ENCODE assay signal across 20 mouse cellular contexts in genomic region chr9:42293051-42293450, GRCm38 (mm10). TPM values are rescaled to one million over a fixed set of nuclear protein-coding genes. Genes with fewer than 3 reads are reported as not detected.
DNase-seq lines count a peak whose midpoint lies in the region; ATAC-seq and TF ChIP-seq lines count a peak whose summit lies in the region.
"Had no signal": no experiment of that assay in that cellular context is flagged by ENCODE, and none has a peak within 500 bp of the region (broad histone marks: within the 10 kb centered on the region; RNA-seq: fewer than 3 reads in every experiment).

No protein-coding gene starts in this region.

- H3K9ac ChIP-seq in liver, adult 2 months (ENCODE audit: low read depth, low read length), result no peak overlapping the region
- H3K9ac ChIP-seq in liver, embryonic 12.5 days, result no peak overlapping the region
- H3K9ac ChIP-seq in hindbrain, embryonic 12.5 days, result no peak overlapping the region
- H3K9ac ChIP-seq in limb, embryonic 13.5 days, result no peak overlapping the region
- H3K9ac ChIP-seq: forebrain, postnatal 0 days; heart, embryonic 15.5 days; liver, embryonic 15.5 days had no signal

- no peak overlapping the region for H3K27ac ChIP-seq in liver, adult 2 months (replicated peaks; ENCODE audit: insufficient read depth, low read depth, low read length)
- H3K27ac ChIP-seq in liver, embryonic 12.5 days, result no peak overlapping the region
- H3K27ac ChIP-seq in hindbrain, embryonic 12.5 days, result peak overlapping the region; percentile 44; the same call in 1 of the 2 replicates
- no peak overlapping the region for H3K27ac ChIP-seq in limb, embryonic 13.5 days
- H3K27ac ChIP-seq: heart, embryonic 15.5 days; liver, embryonic 15.5 days had no signal

- DNase-seq in heart, adult 11 months, result peak; percentile 33
- DNase-seq in heart, adult 9 months (ENCODE audit: low spot score in 2 of 2), result no peak
- DNase-seq in liver, adult 2 months (ENCODE audit: extremely low read depth, low read depth, low spot score), result peak; percentile 69
- DNase-seq in right cerebral cortex, adult 2 months (ENCODE audit: low spot score in 2 of 2), result no peak
- no peak for DNase-seq in kidney, adult 9 months
- DNase-seq: adrenal gland, postnatal 10 days; cerebellum, adult 11 months; forebrain, postnatal 0 days; heart, postnatal 4 days; kidney, adult 18-20 months; kidney, postnatal 10 days; lung, postnatal 10 days; thymus, postnatal 14 days had no signal

- H3K4me3 ChIP-seq in liver, adult 2 months (ENCODE audit: insufficient read depth, low read depth, low read length), result no peak overlapping the region
- H3K4me3 ChIP-seq in liver, embryonic 12.5 days, result no peak overlapping the region
- no peak overlapping the region for H3K4me3 ChIP-seq in hindbrain, embryonic 12.5 days
- H3K4me3 ChIP-seq in limb, embryonic 13.5 days, result no peak overlapping the region
- H3K4me3 ChIP-seq: heart, embryonic 15.5 days; liver, embryonic 15.5 days had no signal

- TF ChIP-seq POLR2A in liver, adult 2 months (IDR thresholded peaks at IDR 0.05; ENCODE audit: extremely low read depth, insufficient read depth, low read length), result no peak

- no peak overlapping the region for H3K4me2 ChIP-seq in liver, embryonic 12.5 days
- no peak overlapping the region for H3K4me2 ChIP-seq in hindbrain, embryonic 12.5 days (replicated peaks)
- 0 out of 2 replicates have a peak overlapping the region, but pooled peaks have one; percentile 7 for H3K4me2 ChIP-seq in limb, embryonic 13.5 days (replicated peaks)
- H3K4me2 ChIP-seq: heart, embryonic 15.5 days; liver, embryonic 15.5 days had no signal

- WGBS in liver, adult 2 months, result 13% methylated on average over 7 of the region's 7 CpGs
- 54% methylated on average over 7 of the region's 7 CpGs for WGBS in liver, embryonic 12.5 days (ENCODE audit: insufficient replicate concordance)
- 39% methylated on average over 7 of the region's 7 CpGs for WGBS in hindbrain, embryonic 12.5 days
- WGBS in limb, embryonic 13.5 days, result 43% methylated on average over 7 of the region's 7 CpGs

- no peaks in the 10 kb centered on the region for H3K27me3 ChIP-seq in liver, adult 2 months (ENCODE audit: control insufficient read depth, insufficient read depth, low read length)
- H3K27me3 ChIP-seq in liver, embryonic 12.5 days (replicated peaks), result no peaks in the 10 kb centered on the region
- H3K27me3 ChIP-seq in hindbrain, embryonic 12.5 days, result no peaks in the 10 kb centered on the region
- H3K27me3 ChIP-seq in limb, embryonic 13.5 days, result no peaks in the 10 kb centered on the region
- H3K27me3 ChIP-seq: heart, embryonic 15.5 days; liver, embryonic 15.5 days had no signal

- H3K36me3 ChIP-seq in liver, adult 2 months (ENCODE audit: control insufficient read depth, insufficient read depth, low read length), result no peaks in the 10 kb centered on the region
- H3K36me3 ChIP-seq in liver, embryonic 12.5 days, result no peaks in the 10 kb centered on the region
- no peaks in the 10 kb centered on the region for H3K36me3 ChIP-seq in hindbrain, embryonic 12.5 days
- H3K36me3 ChIP-seq in limb, embryonic 13.5 days, result no peaks in the 10 kb centered on the region
- H3K36me3 ChIP-seq: G1E; heart, embryonic 15.5 days; liver, embryonic 15.5 days had no signal

- H3K4me1 ChIP-seq in liver, adult 2 months (ENCODE audit: control insufficient read depth, insufficient read depth, low read length), result no peaks in the 10 kb centered on the region
- H3K4me1 ChIP-seq in liver, embryonic 12.5 days, result no peaks in the 10 kb centered on the region
- no peaks in the 10 kb centered on the region for H3K4me1 ChIP-seq in hindbrain, embryonic 12.5 days
- no peaks in the 10 kb centered on the region for H3K4me1 ChIP-seq in limb, embryonic 13.5 days
- H3K4me1 ChIP-seq: heart, embryonic 15.5 days; liver, embryonic 15.5 days had no signal

- no peaks in the 10 kb centered on the region for H3K79me2 ChIP-seq in liver, adult 2 months (ENCODE audit: control insufficient read depth, insufficient read depth, low read length)

- no peaks in the 10 kb centered on the region for H3K9me3 ChIP-seq in liver, embryonic 12.5 days (replicated peaks)
- H3K9me3 ChIP-seq in hindbrain, embryonic 12.5 days (replicated peaks), result no peaks in the 10 kb centered on the region
- no peaks in the 10 kb centered on the region for H3K9me3 ChIP-seq in limb, embryonic 13.5 days
- H3K9me3 ChIP-seq: G1E; heart, embryonic 15.5 days; liver, embryonic 15.5 days had no signal

- no peak for ATAC-seq in liver, embryonic 12.5 days
- no peak for ATAC-seq in hindbrain, embryonic 12.5 days (ENCODE audit: low FRiP score)
- no peak for ATAC-seq in limb, embryonic 13.5 days (ENCODE audit: low FRiP score, low read depth)
- ATAC-seq: activated CD4-positive, CD25-positive, alpha-beta regulatory T cell, adult 4 months; forebrain, postnatal 0 days had no signal

- TF ChIP-seq CTCF in liver, adult 2 months (IDR thresholded peaks at IDR 0.05; ENCODE audit: low read depth, low read length), result no peak

RNA-seq across cellular contexts. Expression of gene Sc5d, which starts 29.0 kb away (rescaled TPM):
- 532 and 536 TPM in 2 replicates for total RNA-seq in liver, adult 2 months (2014; rRNA removed)
- polyA plus RNA-seq in liver, adult 2 months (2012; rRNA removed), result 652 and 777 TPM in 2 replicates
- 60.9 and 64.8 TPM in 2 replicates for polyA plus RNA-seq in liver, embryonic 12.5 days (2016; fragmentation: Nextera tagmentation; extraction: Ambion mirVana)
- 67.4 and 71.9 TPM in 2 replicates for polyA plus RNA-seq in hindbrain, embryonic 12.5 days (2016; fragmentation: Nextera tagmentation; extraction: Ambion mirVana)
- 43.9 and 46.4 TPM in 2 replicates for polyA plus RNA-seq in limb, embryonic 13.5 days (2015; fragmentation: Nextera tagmentation; extraction: Ambion mirVana)

Comparison
In these comparisons a context has a peak if more than half of its experiments do, and no peak if none do; other contexts are left out.
1. DNase-seq: peak in heart, adult 11 months (single experiment) and liver, adult 2 months (single experiment); none in heart, adult 9 months (0 of 2), right cerebral cortex, adult 2 months (0 of 2) and kidney, adult 9 months (single experiment).